Mouse (Mus musculus) ES-E14 (cell line): ENCODE data around the gene Tm2d3.

ENCODE experiments used
- MAFK ChIP-seq: IDR thresholded peaks from 2 replicates; pipeline ENCODE4 v1.6.1; 2014; ENCODE audit warnings: mild to moderate bottlenecking, low read depth, low read length, inconsistent platforms; ENCODE audit not compliant: insufficient read depth
- ZC3H11A ChIP-seq: IDR thresholded peaks from 2 replicates; pipeline ENCODE4 v1.6.1; 2012; ENCODE audit warnings: low read depth, mild to moderate bottlenecking, inconsistent platforms, low read length, borderline replicate concordance

GRCm38 (mm10) chr7:65714304-65714703 is 23.3 kb downstream of the Tm2d3 start:
- no peak for TF ChIP-seq ZC3H11A
- TF ChIP-seq MAFK: no peak
